Mouse (Mus musculus) neural tube, embryonic 11.5 days (tissue): Measurements from ENCODE around the gene Ctu2. TPM values are rescaled to one million over a fixed set of nuclear protein-coding genes. Genes with fewer than 3 reads are reported as not detected.
A peak's percentile ranks its signal among the peaks of the same experiment; 100 is the strongest.

ENCODE experiments used
- ATAC-seq: fragments of 200-750 bp; cut with Nextera tagmentation; 2 replicates; pipeline ENCODE4 v1.8.0; 2017; ENCODE audit warnings: moderate number of reproducible peaks, mild to moderate bottlenecking, moderate TSS enrichment, moderate library complexity; ENCODE audit not compliant: insufficient read depth, low FRiP score, low TSS enrichment
- DNase-seq: peaks from one replicate; pipeline ENCODE4 v3.0.0-alpha.2; 2015; ENCODE audit warnings: low spot score
- H3K27ac ChIP-seq: fragments of 300-500 bp; sonication (generic); 2 replicates; pipeline ENCODE4 v1.5.1; 2014; ENCODE audit warnings: low read depth, mild to moderate bottlenecking, low read length
- H3K27me3 ChIP-seq: fragments of 300-500 bp; sonication (generic); 2 replicates; pipeline ENCODE4 v1.6.1; 2014; ENCODE audit warnings: mild to moderate bottlenecking, low read length, mixed read lengths; ENCODE audit not compliant: control insufficient read depth, insufficient read depth
- H3K36me3 ChIP-seq: fragments of 300-500 bp; sonication (generic); 2 replicates; pipeline ENCODE4 v1.6.1; 2014; ENCODE audit warnings: mild to moderate bottlenecking, low read length, moderate library complexity, mixed read lengths; ENCODE audit not compliant: control insufficient read depth, insufficient read depth
- H3K4me1 ChIP-seq: fragments of 300-500 bp; sonication (generic); 2 replicates; pipeline ENCODE4 v1.6.1; 2014; ENCODE audit warnings: low read length, mixed read lengths; ENCODE audit not compliant: control insufficient read depth, insufficient read depth
- H3K4me2 ChIP-seq: fragments of 300-500 bp; sonication (generic); 2 replicates; pipeline ENCODE4 v1.6.1; 2014; ENCODE audit warnings: low read depth, mild to moderate bottlenecking, moderate library complexity
- H3K4me3 ChIP-seq: fragments of 300-500 bp; sonication (generic); 2 replicates; pipeline ENCODE4 v1.5.1; 2014; ENCODE audit warnings: low read depth, low read length
- H3K9ac ChIP-seq: fragments of 300-500 bp; sonication (generic); 2 replicates; pipeline ENCODE4 v1.6.1; 2014; ENCODE audit warnings: mild to moderate bottlenecking, low read length
- H3K9me3 ChIP-seq: fragments of 300-500 bp; sonication (generic); 2 replicates; pipeline ENCODE4 v1.6.1; 2016; ENCODE audit warnings: low read length; ENCODE audit not compliant: control insufficient read depth
- WGBS: fragments of 180-500 bp; shearing (Covaris S2); extraction: QIAGEN DNeasy Blood & Tissue Kit; methylation state at CpG from one replicate; pipeline ENCODE4 v1.1.7; 2014; 5-methylcytosine and 5-hydroxymethylcytosine counted together
- polyA plus RNA-seq: library from polyadenylated mRNA; unstranded; fragments of >200 nt; fragmentation: Nextera tagmentation; extraction: Ambion mirVana; gene quantifications from 2 replicates; pipeline ENCODE4 v1.2.1, GENCODE M21; 2014

Gene Ctu2
- polyA plus RNA-seq, 1 experiment from 2014 or later = 76.9 TPM

- Histone ChIP-seq H3K4me2 (no peak overlapping the region), H3K36me3 (no peaks in the 10 kb centered on the region), H3K27ac (no peak overlapping the region), H3K9ac (no peak overlapping the region), H3K4me3 (no peak overlapping the region), H3K27me3 (no peaks in the 10 kb centered on the region), H3K4me1 (no peaks in the 10 kb centered on the region), H3K9me3 (no peaks in the 10 kb centered on the region)
- no peak for ATAC-seq
- WGBS = 73% methylated on average over 17 of the region's 17 CpGs
- DNase-seq = no peak
Observed at GRCm38 (mm10) chr8:122497912-122498311, 22.0 kb downstream of the Ctu2 start.

- H3K9ac ChIP-seq = no peak overlapping the region
- no peak overlapping the region for H3K27ac ChIP-seq
- H3K27me3 ChIP-seq = no peaks in the 10 kb centered on the region
- H3K36me3 ChIP-seq = no peaks in the 10 kb centered on the region
- no peak overlapping the region for H3K4me3 ChIP-seq
- DNase-seq = peak; percentile 78
- no peaks in the 10 kb centered on the region for H3K9me3 ChIP-seq
- ATAC-seq = no peak
- WGBS = 41% methylated on average over 10 of the region's 10 CpGs
- no peak overlapping the region for H3K4me2 ChIP-seq
- 0 out of 2 replicates have a peak, but pooled peaks cover 3% of the 10 kb centered on the region for H3K4me1 ChIP-seq
Observed at GRCm38 (mm10) chr8:122500856-122501255, 24.9 kb downstream of the Ctu2 start.

GRCm38 (mm10) chr8:122511552-122511951 lies 35.6 kb downstream of the Ctu2 start:
- 79% methylated on average over 16 of the region's 16 CpGs for WGBS
- Histone ChIP-seq H3K36me3 (no peaks in the 10 kb centered on the region), H3K9ac (no peak overlapping the region), H3K4me1 (no peaks in the 10 kb centered on the region), H3K4me3 (no peak overlapping the region), H3K27ac (no peak overlapping the region), H3K27me3 (no peaks in the 10 kb centered on the region), H3K9me3 (no peaks in the 10 kb centered on the region), H3K4me2 (no peak overlapping the region)
- ATAC-seq = no peak
- no peak for DNase-seq

GRCm38 (mm10) chr8:122512392-122512791 lies 36.4 kb downstream of the Ctu2 start:
- Histone ChIP-seq H3K9me3 (no peaks in the 10 kb centered on the region), H3K27me3 (no peaks in the 10 kb centered on the region), H3K9ac (no peak overlapping the region), H3K4me3 (no peak overlapping the region), H3K4me1 (peaks cover 3% of the 10 kb centered on the region), H3K27ac (no peak overlapping the region), H3K4me2 (no peak overlapping the region), H3K36me3 (no peaks in the 10 kb centered on the region)
- DNase-seq (no peak), ATAC-seq (no peak)
- 69% methylated on average over 7 of the region's 7 CpGs for WGBS

GRCm38 (mm10) chr8:122515699-122516098 lies 39.8 kb downstream of the Ctu2 start:
- WGBS = 94% methylated on average over 14 of the region's 14 CpGs
- Histone ChIP-seq H3K27ac (no peak overlapping the region), H3K27me3 (no peaks in the 10 kb centered on the region), H3K4me2 (no peak overlapping the region), H3K36me3 (no peaks in the 10 kb centered on the region), H3K9ac (no peak overlapping the region), H3K4me1 (peaks cover 11% of the 10 kb centered on the region), H3K4me3 (no peak overlapping the region), H3K9me3 (no peaks in the 10 kb centered on the region)
- ATAC-seq (no peak), DNase-seq (no peak)

GRCm38 (mm10) chr8:122517541-122518190 lies 41.7 kb downstream of the Ctu2 start:
- DNase-seq (peak; percentile 43), ATAC-seq (no peak)
- H3K4me3 ChIP-seq = no peak overlapping the region
- H3K27ac ChIP-seq = peak overlapping the region; percentile 67
- H3K4me1 ChIP-seq = peaks cover 11% of the 10 kb centered on the region
- H3K9me3 ChIP-seq = no peaks in the 10 kb centered on the region
- H3K36me3 ChIP-seq = no peaks in the 10 kb centered on the region
- H3K27me3 ChIP-seq = no peaks in the 10 kb centered on the region
- 23% methylated on average over 6 of the region's 6 CpGs for WGBS
- peak overlapping the region; percentile 19; the same call in 1 of the 2 replicates for H3K9ac ChIP-seq
- no peak overlapping the region for H3K4me2 ChIP-seq

GRCm38 (mm10) chr8:122520611-122521010 lies 44.7 kb downstream of the Ctu2 start:
- ATAC-seq = no peak
- 82% methylated on average over 11 of the region's 11 CpGs for WGBS
- H3K36me3 ChIP-seq = no peaks in the 10 kb centered on the region
- no peak overlapping the region; the same call in 1 of the 2 replicates for H3K27ac ChIP-seq
- DNase-seq = no peak
- H3K27me3 ChIP-seq = no peaks in the 10 kb centered on the region
- no peaks in the 10 kb centered on the region for H3K9me3 ChIP-seq
- H3K4me1 ChIP-seq = peaks cover 24% of the 10 kb centered on the region
- H3K9ac ChIP-seq = no peak overlapping the region
- no peak overlapping the region for H3K4me3 ChIP-seq
- H3K4me2 ChIP-seq = no peak overlapping the region

GRCm38 (mm10) chr8:122522796-122523651 lies 47.1 kb downstream of the Ctu2 start:
- Histone ChIP-seq H3K4me3 (no peak overlapping the region), H3K9me3 (no peaks in the 10 kb centered on the region), H3K4me2 (peak overlapping the region; percentile 19; the same call in 1 of the 2 replicates), H3K27me3 (no peaks in the 10 kb centered on the region), H3K27ac (peak overlapping the region; percentile 34; the same call in 1 of the 2 replicates), H3K9ac (0 out of 2 replicates have a peak overlapping the region, but pooled peaks have one; percentile 4), H3K4me1 (peaks cover 19% of the 10 kb centered on the region), H3K36me3 (no peaks in the 10 kb centered on the region)
- WGBS = 48% methylated on average over 14 of the region's 14 CpGs
- ATAC-seq = no peak
- no peak for DNase-seq
